Mouse (Mus musculus) ES-CJ7 (cell line): ENCODE measurements at regions not wholly inside any gene's neighbourhood (a gene's known extent, or its start where the extent isn't known, plus 50 kb on each side); places are given as distances from the start of the nearest gene placed in this dataset.

Experiments used
- DNase-seq: peaks from one replicate; pipeline ENCODE4 v3.0.0; 2011; ENCODE audit warnings: low read depth, low spot score

DNA sequence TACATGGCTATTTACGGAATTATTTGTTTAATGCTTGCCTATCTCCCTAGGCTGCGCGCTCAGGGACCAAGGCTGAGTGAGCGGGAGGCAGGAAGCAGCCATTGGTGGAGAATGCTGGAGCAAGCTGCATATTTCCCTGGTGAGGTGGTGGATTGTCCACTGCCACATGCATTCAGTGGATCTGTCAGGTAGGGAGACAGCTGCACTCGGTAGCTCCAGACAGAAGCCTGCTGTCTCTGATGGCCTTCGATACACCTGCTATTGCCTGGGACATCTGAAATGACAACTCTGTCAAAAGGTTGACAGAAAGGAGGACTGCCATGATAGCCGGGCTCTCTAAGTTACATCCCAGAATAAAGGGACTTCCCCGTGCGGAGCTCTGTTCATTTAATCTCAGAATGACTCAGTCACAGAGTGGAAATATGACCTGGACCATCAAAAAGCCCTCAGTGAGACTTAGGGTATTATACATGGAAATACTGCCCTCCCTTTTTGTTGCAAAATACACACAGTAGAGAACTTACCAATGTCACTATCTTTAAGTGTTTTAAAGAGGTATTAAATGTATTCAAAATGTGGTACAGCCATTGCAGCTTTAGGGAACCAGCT is 201.5 kb downstream of the Hhipl2 start:
- no peak for DNase-seq

DNA sequence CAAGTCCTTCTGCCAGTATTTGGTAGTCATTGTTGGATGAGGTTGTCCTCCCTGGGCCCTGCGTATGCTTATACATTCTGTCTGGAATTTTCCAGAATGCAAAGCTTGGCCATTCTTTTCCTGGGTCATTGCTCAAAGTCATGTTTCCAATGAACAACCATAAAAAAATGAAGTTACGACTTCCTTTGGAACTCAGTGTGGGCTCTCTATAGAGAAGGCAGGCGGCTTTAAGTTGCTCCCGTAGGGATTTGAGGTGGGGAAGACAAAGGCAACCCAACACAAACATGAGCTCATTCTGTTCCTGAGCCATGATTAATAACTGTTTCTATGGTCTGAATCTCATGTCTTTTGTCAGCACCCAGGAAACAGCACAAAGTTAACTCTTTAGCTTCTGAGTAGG is 204.3 kb downstream of the Hhipl2 start:
- DNase-seq: no peak

- DNase-seq: no peak
Observed at GRCm38 (mm10) chr1:183624266-183624665, 206.3 kb downstream of the Hhipl2 start.

DNA sequence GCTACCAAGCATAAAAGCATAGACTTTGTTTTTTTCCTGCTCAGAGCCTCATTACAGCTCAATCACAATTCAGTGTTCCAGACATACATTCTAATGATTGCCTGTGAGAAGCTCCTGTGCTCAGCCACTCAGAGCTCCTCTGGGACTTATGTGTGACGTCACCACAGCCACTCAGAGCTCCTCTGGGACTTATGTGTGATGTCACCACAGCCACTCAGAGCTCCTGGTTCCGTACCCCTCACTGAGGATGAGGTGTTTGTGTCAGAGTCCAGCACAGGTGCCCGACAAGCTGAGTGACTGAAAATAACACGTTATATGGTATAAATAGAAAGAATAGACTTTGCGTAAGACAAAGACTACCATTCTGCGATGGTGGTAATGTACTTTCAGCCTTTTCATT is 215.8 kb downstream of the Hhipl2 start:
- DNase-seq: no peak

GRCm38 (mm10) chr1:183634836-183635235 is 216.8 kb downstream of the Hhipl2 start:
- no peak for DNase-seq

GRCm38 (mm10) chr1:183637214-183637613 is 219.2 kb downstream of the Hhipl2 start:
- DNase-seq: no peak

- peak; percentile 30 for DNase-seq
Observed at GRCm38 (mm10) chr1:183639332-183639731, 221.3 kb downstream of the Hhipl2 start.

GRCm38 (mm10) chr1:183640568-183640967 is 222.6 kb downstream of the Hhipl2 start:
- DNase-seq: no peak

DNA sequence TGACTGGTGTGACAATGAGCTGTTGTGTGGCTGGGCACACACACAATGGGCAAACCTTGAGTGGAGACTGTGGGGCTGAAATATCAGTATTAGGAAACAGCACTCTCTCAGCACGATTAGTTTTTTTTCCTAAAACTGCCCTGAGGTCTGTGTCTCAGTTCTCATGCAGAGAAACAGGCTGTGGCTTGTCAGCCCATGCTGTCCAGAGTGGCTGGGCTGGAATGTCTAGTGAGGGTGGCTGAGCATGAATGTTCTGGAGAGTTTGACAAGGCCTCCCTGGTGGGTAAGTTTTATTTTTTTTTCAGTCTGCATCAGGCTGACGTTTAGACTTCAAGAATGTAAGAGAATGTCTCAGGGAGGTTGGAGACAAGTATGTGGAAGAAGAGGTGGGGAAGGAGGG is 226.0 kb downstream of the Hhipl2 start:
- no peak for DNase-seq

- no peak for DNase-seq
Observed at GRCm38 (mm10) chr1:183653878-183654277, 235.9 kb downstream of the Hhipl2 start.

DNA sequence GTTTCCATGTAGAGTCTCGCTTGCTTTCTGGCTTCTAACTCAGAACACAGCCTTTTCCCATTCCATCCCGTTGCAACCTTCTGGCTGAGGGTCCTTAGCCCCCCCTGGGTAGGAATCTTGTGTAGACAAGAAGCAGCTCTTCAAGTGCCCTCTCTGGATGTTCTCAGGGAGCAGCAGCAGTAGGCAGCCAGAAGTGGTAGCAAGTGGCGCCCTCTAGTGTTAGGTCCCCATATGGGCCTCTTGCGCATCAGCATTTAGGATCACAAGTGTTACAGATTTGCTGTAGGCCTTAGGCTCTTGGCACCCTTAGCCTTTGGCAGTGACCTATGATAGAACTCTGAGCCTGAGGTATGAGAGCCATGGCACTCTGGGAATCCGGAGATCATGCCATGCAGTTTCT is 239.0 kb downstream of the Hhipl2 start:
- peak; percentile 68 for DNase-seq

GRCm38 (mm10) chr1:183660541-183660940 is 242.5 kb downstream of the Hhipl2 start:
- no peak for DNase-seq

GRCm38 (mm10) chr1:183662369-183663043 is 244.5 kb downstream of the Hhipl2 start:
- no peak for DNase-seq

- no peak for DNase-seq
Observed at GRCm38 (mm10) chr1:183669271-183669670, 251.3 kb downstream of the Hhipl2 start.

- DNase-seq: no peak
Observed at GRCm38 (mm10) chr1:183669674-183670073, 251.7 kb downstream of the Hhipl2 start.

DNA sequence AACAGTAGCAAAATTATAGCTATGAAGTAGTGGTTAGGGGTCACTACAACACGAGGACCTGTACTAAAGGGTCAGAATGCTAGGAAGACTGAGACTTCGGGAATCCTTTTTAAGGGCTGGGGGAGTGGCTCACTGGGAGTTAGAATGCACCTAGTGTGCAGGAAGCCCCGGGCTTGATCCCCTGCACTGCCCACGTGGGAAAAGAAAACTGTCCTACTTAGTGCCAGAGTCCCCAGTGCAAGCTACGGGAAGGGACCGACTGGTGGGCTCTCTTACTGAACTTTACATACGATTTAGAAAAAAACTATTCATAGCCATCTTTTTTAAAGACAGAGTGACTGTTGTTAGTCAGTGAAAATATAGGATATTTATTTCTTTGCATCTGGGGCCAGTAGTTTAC is 252.5 kb downstream of the Hhipl2 start:
- no peak for DNase-seq

- no peak for DNase-seq
Observed at GRCm38 (mm10) chr1:183671541-183671940, 253.5 kb downstream of the Hhipl2 start.

GRCm38 (mm10) chr1:183672521-183672920 is 254.5 kb downstream of the Hhipl2 start:
- no peak for DNase-seq

DNA sequence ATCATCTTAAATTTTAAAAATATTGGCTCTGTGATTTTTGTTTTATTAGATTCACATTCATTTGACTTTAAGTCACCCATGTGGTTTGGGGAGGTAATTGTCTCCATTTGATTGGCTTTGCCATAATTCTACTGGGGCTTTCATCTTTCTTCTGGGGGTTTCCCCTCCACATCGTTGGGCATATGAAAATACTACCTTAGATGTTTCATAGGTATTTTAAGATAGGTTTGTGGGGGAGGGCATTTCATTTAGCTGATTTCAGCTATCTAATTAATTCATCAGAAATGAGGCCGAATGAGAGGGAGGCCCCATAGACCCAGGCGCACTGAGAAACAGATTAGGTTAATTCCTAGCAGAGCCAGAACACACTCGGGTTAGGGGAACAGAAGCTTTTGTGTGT is 259.6 kb downstream of the Hhipl2 start:
- no peak for DNase-seq

DNA sequence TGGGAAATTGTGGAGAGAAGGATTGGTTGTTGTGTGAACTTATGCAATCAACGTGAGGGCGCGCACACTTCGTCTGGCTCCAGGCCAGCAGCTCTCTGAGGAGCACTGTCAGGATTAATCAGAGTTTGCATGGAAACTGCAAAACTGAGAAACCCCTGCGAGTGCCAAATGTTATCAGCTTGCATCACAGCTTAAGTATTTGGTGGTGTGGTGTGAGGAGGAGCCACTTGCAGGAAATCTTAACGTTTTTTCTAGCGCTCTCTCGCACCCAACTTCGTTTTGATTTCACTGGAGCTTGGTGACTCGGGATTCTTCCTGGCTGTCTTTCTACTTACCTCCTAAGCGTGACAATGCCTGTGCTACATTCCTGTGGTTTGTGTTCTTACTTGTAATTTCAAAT is 261.9 kb downstream of the Hhipl2 start:
- no peak for DNase-seq

GRCm38 (mm10) chr1:183686056-183686455 is 268.0 kb downstream of the Hhipl2 start:
- no peak for DNase-seq

DNA sequence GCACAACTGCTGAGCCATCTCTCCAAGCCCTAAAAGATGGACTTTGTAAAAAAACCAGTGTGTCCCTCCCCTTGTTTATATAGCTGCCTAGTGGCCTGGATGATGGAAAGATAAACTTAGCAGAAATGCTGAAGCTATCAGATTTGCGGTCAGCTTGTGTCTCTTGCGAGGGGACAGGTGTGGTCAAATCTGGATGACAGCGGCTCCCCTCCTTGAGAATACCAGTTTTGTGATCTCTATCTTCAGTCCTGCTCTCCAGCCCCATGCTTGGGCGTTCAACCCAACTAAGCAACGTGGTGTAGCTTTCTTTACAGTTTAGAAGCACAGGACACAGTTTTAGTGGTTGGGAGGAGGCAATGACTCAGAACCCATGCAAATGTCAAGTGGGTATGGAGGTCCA is 274.7 kb downstream of the Hhipl2 start:
- DNase-seq: no peak

DNA sequence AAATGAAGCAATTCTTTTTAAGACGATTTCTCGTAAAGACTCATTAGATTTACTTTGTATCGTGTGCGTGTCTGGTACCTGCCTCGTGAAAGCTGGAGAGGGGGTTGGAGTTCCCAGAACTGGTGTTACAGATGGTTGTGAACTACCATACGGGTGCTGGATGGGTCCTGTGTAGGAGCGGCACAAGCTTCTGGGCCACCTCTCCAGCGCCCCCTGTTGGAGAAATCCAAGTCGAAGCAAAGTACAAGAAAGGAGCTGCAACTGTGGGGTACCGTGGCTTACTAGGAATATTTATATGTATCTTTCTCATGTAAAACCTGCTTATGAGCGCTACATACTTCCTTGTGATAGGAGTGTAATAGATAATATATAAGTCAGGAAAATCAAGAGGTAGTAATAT is 281.3 kb downstream of the Hhipl2 start:
- peak; percentile 63 for DNase-seq

DNA sequence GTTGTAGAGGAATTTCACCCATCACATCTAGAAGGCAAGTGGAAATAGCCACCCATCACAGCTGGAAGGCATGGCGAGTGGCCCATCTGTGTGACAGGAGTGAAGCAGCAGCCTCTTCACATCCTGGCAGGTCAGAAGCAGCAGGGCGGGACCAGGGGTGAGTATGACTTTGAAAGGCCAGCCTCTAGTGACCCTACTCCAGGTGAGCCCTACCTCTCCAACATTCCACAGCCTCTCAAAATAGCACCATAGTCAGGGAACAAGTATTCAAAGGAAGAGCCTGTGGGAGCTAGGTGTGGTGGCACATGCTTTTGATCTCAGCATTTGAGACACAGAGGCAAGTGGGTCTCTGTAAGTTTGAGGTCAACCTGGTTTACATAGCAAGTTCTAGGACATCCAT is 284.9 kb downstream of the Hhipl2 start:
- no peak for DNase-seq
